Comparison of ENCODE assay signal across 25 mouse cellular contexts in the genomic region with DNA sequence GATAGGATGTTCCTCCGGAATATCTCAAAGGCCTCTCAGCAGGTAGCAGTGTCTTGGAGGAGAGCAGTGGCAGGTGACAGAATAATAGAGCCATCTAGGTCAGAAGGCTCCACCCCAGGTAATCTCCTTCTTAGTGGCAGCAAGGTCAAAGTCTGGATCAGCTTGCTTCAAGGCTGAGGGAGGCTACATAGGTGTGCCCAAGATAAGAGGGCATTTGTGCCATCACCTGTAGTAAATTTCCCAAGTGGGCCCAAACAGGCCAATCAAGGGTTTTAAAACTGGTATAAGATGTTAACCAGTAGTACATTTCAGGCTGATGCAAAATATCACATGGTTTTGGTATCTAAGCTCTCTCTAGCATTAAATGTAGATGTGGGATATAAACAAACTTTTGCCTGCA. TPM values are rescaled to one million over a fixed set of nuclear protein-coding genes. Genes with fewer than 3 reads are reported as not detected.
"Had no signal": no experiment of that assay in that cellular context is flagged by ENCODE, and none has a peak within 500 bp of the region (broad histone marks: within the 10 kb centered on the region; RNA-seq: fewer than 3 reads in every experiment).

No protein-coding gene starts in this region.

- ATAC-seq: lung, postnatal 0 days; midbrain, embryonic 13.5 days; midbrain, embryonic 15.5 days had no signal

- H3K9me3 ChIP-seq: lung, embryonic 15.5 days; megakaryocyte, embryonic 14.5 days; midbrain, embryonic 15.5 days; stomach, embryonic 15.5 days had no signal

- H3K27me3 ChIP-seq: lung, embryonic 15.5 days; megakaryocyte, embryonic 14.5 days; midbrain, embryonic 13.5 days; midbrain, embryonic 15.5 days; neural tube, embryonic 12.5 days; stomach, embryonic 15.5 days had no signal

- H3K9ac ChIP-seq: lung, embryonic 15.5 days; midbrain, embryonic 13.5 days; midbrain, embryonic 15.5 days; neural tube, embryonic 12.5 days; stomach, embryonic 15.5 days had no signal

- H3K27ac ChIP-seq: lung, embryonic 15.5 days; macrophage; midbrain, embryonic 13.5 days; midbrain, embryonic 15.5 days; neural tube, embryonic 12.5 days; stomach, embryonic 15.5 days; stomach, postnatal 0 days had no signal

- H3K4me3 ChIP-seq: lung, embryonic 15.5 days; megakaryocyte, embryonic 14.5 days; midbrain, embryonic 13.5 days; midbrain, embryonic 15.5 days; neural tube, embryonic 12.5 days; stomach, embryonic 15.5 days had no signal

- H3K4me2 ChIP-seq: lung, embryonic 15.5 days; midbrain, embryonic 11.5 days; midbrain, embryonic 13.5 days; midbrain, embryonic 15.5 days; neural tube, embryonic 12.5 days; stomach, embryonic 15.5 days had no signal

- H3K36me3 ChIP-seq: lung, embryonic 15.5 days; midbrain, embryonic 13.5 days; midbrain, embryonic 15.5 days; neural tube, embryonic 12.5 days; stomach, embryonic 15.5 days had no signal

- DNase-seq: lung, adult 2 months; lung, postnatal 14 days; lung, postnatal 36 days; right cerebral cortex, postnatal 14 days; thymus, adult 2 months; thymus, postnatal 25 days; thymus, postnatal 4 days had no signal

- H3K4me1 ChIP-seq: lung, embryonic 15.5 days; megakaryocyte, embryonic 14.5 days; midbrain, embryonic 13.5 days; midbrain, embryonic 15.5 days; neural tube, embryonic 12.5 days; stomach, embryonic 15.5 days had no signal

RNA-seq across cellular contexts. Expression of gene Olfr166, which starts 19.1 kb away (rescaled TPM):
- total RNA-seq: megakaryocyte progenitor cell, adult 5-6 weeks; midbrain, postnatal 0 days; monocyte, adult 5-6 weeks had no signal
- polyA plus RNA-seq: lung, adult 2 months; lung, embryonic 15.5 days; lung, postnatal 0 days; macrophage; midbrain, embryonic 11.5 days; midbrain, embryonic 13.5 days; midbrain, embryonic 15.5 days; midbrain, postnatal 0 days; neural tube, embryonic 12.5 days; neural tube, embryonic 14.5 days; stomach, embryonic 15.5 days; stomach, postnatal 0 days; testis, adult 2 months; thymus, adult 2 months; urinary bladder, adult 2 months had no signal

RNA-seq across cellular contexts. Expression of gene Olfr165, which starts 41.4 kb away (rescaled TPM):
- total RNA-seq: megakaryocyte progenitor cell, adult 5-6 weeks; midbrain, postnatal 0 days; monocyte, adult 5-6 weeks; neutrophil, adult 5-6 weeks had no signal
- polyA plus RNA-seq: lung, adult 2 months; lung, embryonic 15.5 days; lung, postnatal 0 days; macrophage; midbrain, embryonic 11.5 days; midbrain, embryonic 13.5 days; midbrain, embryonic 15.5 days; midbrain, postnatal 0 days; neural tube, embryonic 12.5 days; neural tube, embryonic 14.5 days; spleen, adult 2 months; stomach, embryonic 15.5 days; stomach, postnatal 0 days; thymus, adult 2 months; urinary bladder, adult 2 months had no signal

RNA-seq across cellular contexts. Expression of gene Olfr167, which starts 57.7 kb away (rescaled TPM):
- total RNA-seq: megakaryocyte progenitor cell, adult 5-6 weeks; midbrain, postnatal 0 days; monocyte, adult 5-6 weeks; neutrophil, adult 5-6 weeks had no signal
- polyA plus RNA-seq: lung, adult 2 months; lung, embryonic 15.5 days; lung, postnatal 0 days; macrophage; midbrain, embryonic 11.5 days; midbrain, embryonic 13.5 days; midbrain, embryonic 15.5 days; midbrain, postnatal 0 days; neural tube, embryonic 12.5 days; neural tube, embryonic 14.5 days; spleen, adult 2 months; stomach, embryonic 15.5 days; stomach, postnatal 0 days; testis, adult 2 months; thymus, adult 2 months; urinary bladder, adult 2 months had no signal
